Mouse (Mus musculus) forebrain, embryonic 13.5 days (tissue): Measurements from ENCODE around the gene Gfi1b. TPM values are rescaled to one million over a fixed set of nuclear protein-coding genes. Genes with fewer than 3 reads are reported as not detected.

Experiments
- ATAC-seq: fragments of 200-750 bp; cut with Nextera tagmentation; 2 replicates; pipeline ENCODE4 v1.8.0; 2017
- H3K27ac ChIP-seq: fragments of 300-500 bp; sonication (generic); 2 replicates; pipeline ENCODE4 v1.5.1; 2015; ENCODE audit warnings: inconsistent platforms, mild to moderate bottlenecking, moderate library complexity
- H3K27me3 ChIP-seq: fragments of 300-500 bp; sonication (generic); 2 replicates; pipeline ENCODE4 v1.6.1; 2015; ENCODE audit warnings: mild to moderate bottlenecking, inconsistent platforms
- H3K36me3 ChIP-seq: fragments of 300-500 bp; sonication (generic); 2 replicates; pipeline ENCODE4 v1.6.1; 2015; ENCODE audit warnings: mild to moderate bottlenecking, inconsistent platforms; ENCODE audit not compliant: poor library complexity, severe bottlenecking
- H3K4me1 ChIP-seq: fragments of 300-500 bp; sonication (generic); 2 replicates; pipeline ENCODE4 v1.6.1; 2015; ENCODE audit warnings: inconsistent platforms
- H3K4me2 ChIP-seq: fragments of 300-500 bp; sonication (generic); 2 replicates; pipeline ENCODE4 v1.6.1; 2015; ENCODE audit warnings: inconsistent platforms, mild to moderate bottlenecking, moderate library complexity
- H3K4me3 ChIP-seq: fragments of 300-500 bp; sonication (generic); 2 replicates; pipeline ENCODE4 v1.5.1; 2015; ENCODE audit warnings: mild to moderate bottlenecking, inconsistent platforms
- H3K9ac ChIP-seq: fragments of 300-500 bp; sonication (generic); 2 replicates; pipeline ENCODE4 v1.6.1; 2015; ENCODE audit warnings: mild to moderate bottlenecking, inconsistent platforms
- H3K9me3 ChIP-seq: fragments of 300-500 bp; sonication (generic); replicated peaks from 2 replicates; pipeline ENCODE4 v1.6.1; 2016; ENCODE audit warnings: inconsistent platforms
- WGBS: fragments of 180-500 bp; shearing (Covaris S2); methylation state at CpG from one replicate; pipeline ENCODE4 v1.1.7; 2015; 5-methylcytosine and 5-hydroxymethylcytosine counted together
- microRNA-seq: library from miRNA; unstranded; fragments of <30 nt; microRNA quantifications from one replicate; pipeline ENCODE4, GENCODE M21; 2016
- polyA plus RNA-seq: library from polyadenylated mRNA; unstranded; fragments of >200 nt; fragmentation: Nextera tagmentation; extraction: Ambion mirVana; gene quantifications from 2 replicates; pipeline ENCODE4 v1.2.1, GENCODE M21; 2015

The Gfi1b gene
- polyA plus RNA-seq, 1 experiment from 2014 or later = 0.19 TPM

DNA sequence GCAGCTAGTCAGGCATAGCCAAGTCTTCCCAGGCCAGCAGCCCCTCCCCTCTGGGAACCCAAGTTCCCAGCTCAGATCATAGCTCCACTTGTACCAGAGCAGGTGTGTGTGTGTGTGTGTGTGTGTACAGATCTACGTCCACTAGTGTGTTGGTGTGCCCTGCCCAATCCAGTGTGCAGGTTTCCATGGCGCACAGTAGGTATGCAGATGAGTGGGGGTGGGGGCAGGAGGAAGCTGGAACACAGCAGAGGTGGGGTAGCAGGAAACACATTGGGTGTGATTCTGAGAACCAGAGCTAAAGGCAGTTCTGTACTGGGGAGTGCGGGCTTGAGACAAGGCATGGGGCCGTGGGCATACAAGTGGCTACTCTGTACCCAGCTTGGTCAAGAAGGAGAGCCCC, 57.4 kb downstream of the Gfi1b start:
- no peak overlapping the region for H3K4me3 ChIP-seq
- 87% methylated on average over 4 of the region's 4 CpGs for WGBS
- no peak overlapping the region for H3K4me2 ChIP-seq
- no peaks in the 10 kb centered on the region for H3K9me3 ChIP-seq
- H3K27ac ChIP-seq = no peak overlapping the region
- H3K27me3 ChIP-seq = no peaks in the 10 kb centered on the region
- no peak overlapping the region for H3K9ac ChIP-seq
- no peak for ATAC-seq
- peaks cover 49% of the 10 kb centered on the region for H3K36me3 ChIP-seq
- no peaks in the 10 kb centered on the region for H3K4me1 ChIP-seq

DNA sequence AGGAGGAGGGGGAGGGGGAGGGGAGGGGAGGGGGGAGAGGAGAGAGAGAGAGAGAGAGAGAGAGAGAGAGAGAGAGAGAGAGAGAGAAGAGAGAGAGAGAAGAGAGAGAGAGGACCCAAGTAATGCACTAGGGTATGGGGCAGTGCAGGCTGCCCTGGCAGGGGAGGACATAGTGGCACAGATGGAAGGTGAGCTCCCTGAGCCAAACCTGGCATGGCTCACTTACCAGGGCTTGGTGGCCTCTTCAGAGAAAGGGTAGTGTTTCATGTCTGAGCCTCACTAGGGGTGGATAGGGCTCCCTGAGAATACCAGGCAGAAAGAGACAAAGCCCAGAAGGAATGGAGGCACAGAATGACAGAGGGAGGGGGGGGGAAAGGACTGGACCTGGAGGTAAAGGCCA, 58.0 kb downstream of the Gfi1b start:
- no peak overlapping the region for H3K4me3 ChIP-seq
- H3K9me3 ChIP-seq = no peaks in the 10 kb centered on the region
- no peak overlapping the region for H3K4me2 ChIP-seq
- H3K36me3 ChIP-seq = peaks cover 44% of the 10 kb centered on the region
- no peaks in the 10 kb centered on the region for H3K27me3 ChIP-seq
- H3K27ac ChIP-seq = no peak overlapping the region
- no peak for ATAC-seq
- H3K9ac ChIP-seq = no peak overlapping the region
- no peaks in the 10 kb centered on the region for H3K4me1 ChIP-seq

DNA sequence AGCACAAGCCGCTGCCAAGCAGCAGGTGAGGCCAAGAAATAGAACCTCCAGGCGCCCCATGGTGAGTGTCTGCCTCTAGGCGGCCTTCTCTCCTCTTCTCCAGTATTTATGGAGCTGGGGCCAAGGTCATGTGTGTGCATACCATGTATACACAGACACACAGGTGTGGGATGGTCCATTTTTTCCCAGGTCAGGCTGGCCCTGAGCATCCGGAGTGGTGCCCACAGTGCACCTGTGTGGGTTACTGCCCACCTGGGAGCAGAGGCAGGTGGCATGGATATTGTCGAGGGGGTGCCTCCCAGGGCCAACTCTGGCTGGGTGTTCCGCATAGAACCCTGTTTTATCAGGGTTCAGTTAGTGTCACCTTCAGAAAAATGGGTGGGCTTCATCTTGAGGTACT, 58.5 kb downstream of the Gfi1b start, which contains the start of gene Cel:
TSS of gene Cel (minus strand) at position 101 of the 400 bp plus-strand sequence.
- 73% methylated on average over 6 of the region's 6 CpGs for WGBS
- Histone ChIP-seq H3K4me1 (no peaks in the 10 kb centered on the region), H3K27ac (no peak within 1 kb of the TSS), H3K4me2 (no peak within 1 kb of the TSS), H3K9ac (no peak within 1 kb of the TSS), H3K9me3 (no peaks in the 10 kb centered on the region), H3K4me3 (no peak within 1 kb of the TSS), H3K36me3 (peaks cover 38% of the 10 kb centered on the region), H3K27me3 (no peaks in the 10 kb centered on the region)
- ATAC-seq = no peak

Small RNA genes lying within 50 kb of the gene (microRNA-seq; reads per million reads assigned to microRNA genes)
- gene Gm22824 = not detected

Other genes with a start within 250 kb of the Gfi1b start
- gene Ppp1r26, start 175.2 kb downstream of the Gfi1b start, polyA plus RNA-seq = 6.2 and 8.4 TPM in 2 replicates
- 2.0 TPM in 2 replicates for gene 1700007K13Rik, start 155.7 kb downstream of the Gfi1b start, polyA plus RNA-seq
- gene Mrps2, start 153.9 kb downstream of the Gfi1b start, polyA plus RNA-seq = 52.5 and 54.3 TPM in 2 replicates
- gene Gbgt1, start 125.1 kb downstream of the Gfi1b start, polyA plus RNA-seq = 0.43 TPM in 1 of 2 replicates, not detected in the other
- gene Gm10134, start 115.9 kb downstream of the Gfi1b start, polyA plus RNA-seq = 0.53 and 0.76 TPM in 2 replicates
- gene Ralgds, start 108.9 kb downstream of the Gfi1b start, polyA plus RNA-seq = 50.9 and 53.6 TPM in 2 replicates
- 0.14 TPM in 1 of 2 replicates, not detected in the other for gene Cel, start 58.6 kb downstream of the Gfi1b start, polyA plus RNA-seq
- 40.7 and 48.2 TPM in 2 replicates for gene Gtf3c5, start 38.2 kb downstream of the Gfi1b start, polyA plus RNA-seq
- gene Tsc1, start 19.2 kb upstream of the Gfi1b start, polyA plus RNA-seq = 29.0 and 34.1 TPM in 2 replicates
- 1.6 and 2.8 TPM in 2 replicates for gene Spaca9, start 77.7 kb upstream of the Gfi1b start, polyA plus RNA-seq
- gene Ak8, start 78.2 kb upstream of the Gfi1b start, polyA plus RNA-seq = 0.83 and 1.1 TPM in 2 replicates
- gene Gtf3c4, start 218.4 kb upstream of the Gfi1b start, polyA plus RNA-seq = 16.6 and 18.7 TPM in 2 replicates
- gene Ddx31, start 218.4 kb upstream of the Gfi1b start, polyA plus RNA-seq = 15.1 and 15.4 TPM in 2 replicates